Mouse (Mus musculus): Measurements from ENCODE around the gene Fgr. TPM values are rescaled to one million over a fixed set of nuclear protein-coding genes. Genes with fewer than 3 reads are reported as not detected.

The Fgr gene
- total RNA-seq, 2 experiments from 2014 or later, result 0.33 to 0.43 TPM

DNA sequence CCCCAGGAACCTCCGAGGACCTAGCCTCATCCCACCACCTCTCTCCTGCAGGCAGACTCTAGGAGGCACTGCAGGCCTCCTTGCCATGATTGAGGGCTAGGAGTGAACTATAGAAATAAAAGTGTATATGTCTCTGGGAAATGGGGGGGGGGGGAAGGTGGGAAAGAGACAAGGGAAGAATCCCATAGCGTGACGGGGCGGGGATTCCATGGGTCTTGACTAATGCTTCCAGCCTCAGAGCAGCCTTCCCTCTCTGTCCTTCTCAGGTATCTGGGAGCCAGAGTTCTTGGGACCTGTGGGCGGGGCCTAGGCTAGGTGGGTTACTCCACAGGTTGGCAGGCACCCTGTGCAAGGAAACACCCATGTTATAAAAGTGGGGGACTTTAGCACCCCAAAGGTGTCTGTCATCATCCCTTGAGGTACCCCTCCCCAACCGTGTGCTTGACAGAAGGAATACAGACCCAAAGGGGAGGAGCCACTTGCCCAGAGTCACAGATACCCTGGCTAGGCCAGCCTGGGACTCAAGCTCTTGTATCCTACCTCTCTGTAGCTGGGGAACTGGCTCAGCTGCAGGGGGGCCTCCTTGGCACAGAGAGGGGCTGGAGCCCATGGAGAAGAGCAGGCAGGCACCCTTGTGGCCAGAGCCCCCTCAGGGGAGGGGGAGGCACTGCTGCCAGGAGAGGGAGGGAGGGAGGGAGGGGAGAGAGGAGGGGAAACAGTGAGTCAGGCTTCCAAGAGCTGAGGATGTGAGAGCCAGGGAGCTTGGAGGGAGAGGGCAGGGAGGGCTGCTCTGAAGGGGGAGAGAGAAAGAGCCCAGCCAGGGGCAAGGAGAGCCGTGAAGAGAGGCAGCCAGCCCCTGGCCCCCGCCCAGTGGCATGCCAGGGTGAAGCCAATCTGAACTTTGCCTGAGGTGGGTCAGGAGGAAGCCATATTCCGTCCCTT is 42.1 kb downstream of the Fgr start:
- DNase-seq, result no peak

DNA sequence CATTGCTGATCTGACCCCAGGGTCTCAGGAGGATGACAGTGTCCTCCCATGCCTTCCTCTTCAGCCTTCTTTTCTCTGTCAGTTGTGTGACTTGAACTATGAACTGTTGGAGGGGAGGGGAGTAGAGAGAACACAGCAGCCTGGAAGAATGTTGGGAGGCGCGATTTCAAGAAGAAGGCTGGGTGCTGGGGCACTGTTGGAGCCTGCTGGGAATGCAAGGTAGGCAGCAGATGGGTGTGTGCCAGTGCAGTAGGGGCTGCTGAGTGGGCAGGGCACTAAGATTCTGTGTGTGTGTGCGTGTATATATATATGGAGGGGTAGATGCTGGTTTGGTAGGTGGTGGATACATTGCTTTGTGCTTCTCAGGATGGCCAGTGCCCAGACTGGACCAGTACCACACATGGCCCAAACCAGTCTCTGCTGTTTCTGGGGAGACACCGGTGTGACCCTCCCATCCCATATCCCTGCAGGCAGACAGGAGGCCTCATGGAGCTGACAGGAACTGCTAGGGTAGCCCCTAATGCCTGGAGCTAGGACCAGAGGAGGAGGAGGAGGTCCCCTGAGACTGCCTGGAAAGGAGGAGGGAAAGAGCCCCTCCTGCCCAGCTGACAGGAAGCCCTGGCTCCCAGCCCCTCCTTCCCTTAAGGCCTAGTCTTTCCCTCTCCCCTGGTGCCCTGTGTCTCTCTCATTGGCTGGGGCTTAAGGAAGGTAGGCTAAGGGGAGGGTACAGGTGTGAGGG is 43.0 kb downstream of the Fgr start:
- DNase-seq, result peak; percentile 67

DNA sequence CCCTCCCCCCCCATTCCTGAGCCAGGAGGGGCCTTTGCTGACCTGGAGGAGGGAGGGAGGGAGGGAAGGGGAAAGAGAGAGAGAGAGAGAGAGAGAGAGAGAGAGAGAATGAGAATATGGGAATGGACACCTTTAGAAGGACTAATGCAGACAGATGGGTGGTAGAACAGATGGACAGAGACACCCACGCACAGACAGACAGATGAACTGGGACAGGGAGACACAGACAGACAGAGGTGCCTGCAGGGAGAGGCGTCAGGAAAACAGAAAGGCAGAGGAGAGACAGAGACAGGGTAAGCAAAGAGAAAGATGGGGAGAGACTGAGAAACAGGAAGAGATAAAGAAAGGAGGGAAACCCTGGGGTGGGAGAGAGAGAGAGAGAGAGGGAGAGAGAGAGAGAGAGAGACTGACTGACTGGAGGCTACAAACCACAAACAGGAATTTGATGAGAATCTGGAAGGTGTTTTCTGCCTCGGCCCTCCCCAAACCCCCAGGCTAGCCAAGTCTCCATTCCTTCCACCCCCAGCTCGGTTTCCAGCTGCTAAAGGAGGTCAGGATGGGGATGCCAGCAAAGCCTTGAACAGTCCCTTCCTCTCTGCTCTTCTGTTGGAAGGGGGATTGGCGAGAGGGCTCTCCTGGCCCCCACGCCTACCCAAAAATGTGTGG is 43.8 kb downstream of the Fgr start:
- DNase-seq, result no peak

DNA sequence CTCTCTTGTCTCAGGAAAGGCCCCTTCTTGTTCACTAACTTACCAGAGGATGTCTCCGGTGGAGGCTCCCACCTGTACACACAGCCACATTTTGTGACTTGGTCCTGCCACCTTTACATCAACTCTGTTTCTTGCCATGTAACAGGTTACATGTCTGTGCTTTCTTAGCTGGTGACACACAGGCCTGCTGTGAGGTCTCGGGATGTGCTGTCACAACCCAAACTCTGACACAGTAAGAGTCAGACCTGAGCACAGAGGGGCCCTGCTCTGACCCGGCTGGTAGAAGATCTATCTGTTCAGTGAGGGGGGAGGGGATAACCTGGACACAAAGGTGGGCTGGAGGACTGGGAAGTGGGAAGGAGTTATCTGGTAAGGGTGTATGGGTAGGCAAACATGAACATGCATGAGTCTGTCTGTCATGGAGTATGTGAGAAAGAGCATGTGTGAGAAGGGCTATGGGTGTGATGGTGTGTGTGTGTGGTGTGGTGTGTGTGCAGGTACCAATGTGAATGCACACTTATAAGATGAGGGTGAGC is 44.4 kb downstream of the Fgr start:
- no peak for DNase-seq

DNA sequence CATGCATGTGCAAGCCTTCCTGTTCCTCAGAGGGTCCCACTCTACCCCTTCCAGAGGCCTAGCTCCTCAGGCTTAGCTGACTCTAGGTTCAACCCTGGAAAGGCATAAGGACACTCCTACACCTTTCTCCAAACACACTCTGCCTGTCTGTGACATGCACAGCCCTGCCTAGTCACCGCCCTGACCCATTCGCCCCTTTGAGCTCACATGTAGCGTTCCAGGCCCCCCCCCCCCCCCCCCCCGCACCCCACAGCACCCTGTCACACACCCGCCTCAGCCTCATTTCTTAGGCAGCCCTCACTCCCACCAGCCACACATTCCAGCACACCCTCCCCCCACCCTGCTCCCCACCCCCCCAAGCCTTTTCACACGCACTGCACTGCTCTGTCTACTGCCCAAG is 46.8 kb downstream of the Fgr start:
- DNase-seq, result no peak

DNA sequence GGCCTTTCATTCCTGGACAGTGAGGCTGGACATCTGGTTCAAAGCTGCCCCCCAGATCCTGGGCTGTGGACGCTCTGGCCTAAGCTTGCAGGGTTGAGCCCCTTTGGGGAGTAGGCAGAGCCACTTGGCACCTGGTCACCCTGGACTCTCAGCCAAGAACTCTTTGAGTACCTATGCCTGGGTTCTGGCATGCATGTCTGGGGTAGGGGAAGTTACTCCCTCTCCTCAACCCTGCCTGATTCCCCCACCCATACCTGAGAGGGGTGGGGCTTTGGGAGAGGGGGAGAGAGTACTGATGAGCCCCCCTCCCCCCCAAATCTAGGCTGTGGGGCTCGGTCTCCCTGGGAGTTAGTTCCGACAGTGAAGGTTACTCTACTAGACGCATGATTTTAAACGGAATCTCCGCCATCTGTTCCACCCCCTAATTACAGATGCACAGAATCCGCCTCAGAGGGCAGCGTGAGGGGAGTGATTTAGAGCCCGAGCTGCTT is 47.3 kb downstream of the Fgr start:
- DNase-seq, result no peak

DNA sequence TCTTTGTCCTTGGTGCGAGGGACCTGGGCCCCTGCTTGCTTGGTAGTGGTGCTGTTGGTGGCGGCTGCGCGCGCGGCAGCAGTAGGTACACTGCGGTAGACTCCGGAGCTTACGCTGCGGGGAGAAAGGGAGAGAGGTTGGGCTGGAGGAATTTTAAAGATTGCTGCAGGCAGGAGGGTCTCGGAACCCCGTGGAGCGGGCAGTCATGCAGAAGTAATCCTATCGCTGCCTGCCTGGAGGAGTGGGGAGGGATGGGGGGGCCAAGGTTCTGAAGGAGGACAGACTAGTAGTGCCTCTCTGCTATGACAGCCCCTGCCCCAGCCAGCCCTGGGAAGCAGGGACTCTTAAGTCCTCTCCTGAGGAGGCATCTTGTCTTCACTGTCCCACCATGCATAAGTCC is 48.3 kb downstream of the Fgr start:
- DNase-seq, result no peak

DNA sequence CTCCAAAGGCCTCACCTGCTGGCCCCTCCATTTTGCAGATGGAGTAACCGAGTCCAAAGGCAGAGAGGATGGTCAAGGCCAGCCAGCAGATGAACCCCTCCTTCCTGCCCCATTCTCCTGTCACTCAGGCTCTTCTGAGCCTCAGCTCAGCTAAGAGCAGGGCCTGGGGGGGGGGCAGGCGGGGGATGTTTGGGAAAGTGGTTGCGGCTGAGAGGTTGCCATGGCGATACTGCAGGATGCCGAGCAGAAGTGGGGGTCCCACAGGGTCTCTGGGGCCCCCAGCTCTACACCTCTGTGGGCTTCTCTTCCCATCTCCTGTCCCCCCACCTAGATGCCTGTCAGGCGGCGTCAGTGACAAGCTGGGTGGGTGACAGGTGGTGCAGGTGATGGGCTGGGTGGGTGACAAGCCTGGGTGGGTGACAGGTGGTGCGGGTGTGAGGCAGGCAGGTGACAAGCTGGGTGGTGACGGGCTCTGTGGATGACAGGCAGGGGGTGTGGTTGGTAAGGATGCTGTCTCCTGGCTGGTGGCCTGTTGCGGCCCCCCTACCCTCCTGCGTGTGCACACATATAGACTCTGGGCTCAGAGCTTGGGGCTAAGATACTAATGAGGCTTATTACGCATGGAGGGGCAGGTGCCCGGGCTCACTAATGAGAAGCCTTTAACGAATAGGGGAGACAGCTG is 49.2 kb downstream of the Fgr start:
- no peak for DNase-seq

DNA sequence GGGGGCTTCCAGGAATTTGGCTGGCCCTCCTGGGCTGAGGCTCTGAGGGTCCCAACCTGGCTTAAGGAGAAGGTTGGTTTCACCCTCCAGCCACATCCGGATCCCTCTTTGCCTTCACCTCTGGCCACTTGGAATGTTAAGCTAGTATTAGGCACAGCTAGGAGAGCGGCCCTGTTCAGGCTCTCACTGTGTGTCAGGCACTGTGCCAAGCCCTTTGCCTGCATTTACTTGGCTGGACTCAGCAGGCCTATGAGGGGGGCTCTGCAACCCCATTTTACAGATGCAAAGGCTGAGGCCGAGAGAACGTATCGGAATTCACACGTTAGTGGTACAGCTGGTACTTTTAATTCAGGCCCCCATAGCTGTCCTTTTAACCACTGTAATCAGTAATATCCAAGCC is 49.7 kb downstream of the Fgr start:
- no peak for DNase-seq

DNA sequence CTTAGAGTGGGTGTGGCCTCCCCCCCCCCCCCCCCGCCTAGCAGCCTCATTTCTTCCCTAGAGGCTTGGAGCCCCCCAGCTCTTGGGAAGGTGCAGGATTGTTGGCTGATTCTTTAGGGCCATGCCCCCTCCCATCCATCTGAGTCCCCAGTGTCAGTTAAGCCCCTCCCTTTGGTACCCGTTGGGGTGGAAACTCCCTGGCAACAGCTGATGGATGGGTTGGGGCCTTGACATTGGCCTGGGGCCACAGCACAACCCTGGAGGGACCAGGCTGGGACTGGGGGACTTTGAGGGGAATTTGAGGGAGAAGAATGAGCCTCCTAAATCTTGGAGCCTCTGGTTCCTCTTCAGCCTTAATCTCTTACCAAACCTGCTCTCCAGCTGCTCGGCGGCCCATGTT is 50.5 kb downstream of the Fgr start:
- DNase-seq, result no peak

DNA sequence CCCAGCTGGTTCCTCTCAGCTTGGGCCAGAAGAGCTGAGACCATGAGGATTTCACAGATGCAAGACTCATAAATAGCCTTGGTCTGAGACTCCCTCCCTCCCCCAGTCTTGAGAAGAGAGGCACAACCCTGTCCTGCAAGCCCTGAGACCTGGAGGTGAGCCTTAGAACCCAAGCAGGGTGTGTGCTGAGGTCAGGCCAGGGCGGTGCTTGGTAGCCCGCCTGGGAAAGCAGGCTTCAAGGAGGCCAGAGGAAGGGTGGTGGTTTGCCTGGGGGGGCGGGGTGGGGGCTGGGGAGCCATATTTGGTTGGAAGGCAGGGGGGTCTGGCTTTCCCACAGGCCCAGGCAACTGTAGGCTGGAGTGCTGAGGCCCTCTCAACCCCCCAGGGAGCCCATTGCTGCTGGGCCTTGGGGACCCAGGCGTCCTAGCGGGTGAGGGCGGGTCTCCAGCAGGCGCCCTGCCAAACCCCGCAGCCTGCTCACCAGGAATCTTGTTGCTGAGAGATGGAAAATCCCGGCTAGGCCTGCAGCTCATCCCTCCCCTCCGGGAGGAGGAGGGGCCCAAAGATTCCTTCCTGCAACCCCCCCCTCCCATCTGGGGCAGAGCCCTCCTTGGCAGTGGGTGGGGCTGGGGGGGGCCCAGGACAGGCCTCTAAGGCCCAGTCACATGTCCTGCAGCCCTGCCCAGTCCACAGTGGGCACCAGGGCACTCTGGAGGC is 51.2 kb downstream of the Fgr start:
- DNase-seq, result peak; percentile 73

DNA sequence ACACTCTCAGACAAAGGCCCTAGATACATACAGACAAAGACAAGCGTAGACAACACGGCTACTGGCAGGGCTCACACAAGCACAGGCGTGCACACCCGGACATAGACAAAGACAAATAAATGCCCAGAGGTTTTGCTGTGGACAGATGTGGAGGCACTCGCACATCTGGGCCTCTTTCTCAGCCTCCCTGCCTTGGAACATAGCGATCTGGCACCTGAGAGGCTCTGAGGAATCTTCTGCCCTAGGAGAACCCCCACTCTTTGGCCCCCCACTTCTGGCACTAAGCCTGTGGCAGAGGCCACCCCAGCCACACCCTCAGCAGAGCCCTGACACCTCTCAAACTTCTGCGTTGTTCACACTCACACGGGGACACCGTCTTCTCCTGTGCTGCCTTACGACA is 52.4 kb downstream of the Fgr start:
- DNase-seq, result no peak

DNA sequence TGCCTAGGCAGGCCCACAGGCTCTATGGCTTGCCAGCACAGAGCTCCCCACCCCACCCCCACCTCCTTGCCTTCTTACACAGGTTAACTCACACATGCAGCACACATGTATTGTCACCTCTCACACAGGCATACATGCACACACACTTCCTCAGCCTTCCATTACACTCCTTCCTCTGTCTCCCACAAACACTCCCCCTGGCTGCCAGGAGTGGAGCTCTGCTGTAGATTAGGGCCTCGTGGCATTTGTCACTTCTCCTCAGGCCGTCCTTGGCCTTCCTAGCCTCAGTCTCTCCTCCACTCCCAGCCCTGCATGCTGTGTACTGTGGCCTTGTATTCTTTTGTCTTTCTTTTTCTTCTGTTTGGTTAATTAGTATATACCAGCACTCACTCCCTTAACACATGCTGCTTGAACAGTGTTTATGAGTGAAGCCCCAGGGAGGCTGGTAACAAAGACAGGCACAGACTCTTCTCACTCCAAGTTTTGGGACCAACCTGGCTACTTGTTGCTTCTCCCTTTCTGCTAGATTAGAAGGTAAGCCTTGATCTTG is 53.0 kb downstream of the Fgr start:
- no peak for DNase-seq

DNA sequence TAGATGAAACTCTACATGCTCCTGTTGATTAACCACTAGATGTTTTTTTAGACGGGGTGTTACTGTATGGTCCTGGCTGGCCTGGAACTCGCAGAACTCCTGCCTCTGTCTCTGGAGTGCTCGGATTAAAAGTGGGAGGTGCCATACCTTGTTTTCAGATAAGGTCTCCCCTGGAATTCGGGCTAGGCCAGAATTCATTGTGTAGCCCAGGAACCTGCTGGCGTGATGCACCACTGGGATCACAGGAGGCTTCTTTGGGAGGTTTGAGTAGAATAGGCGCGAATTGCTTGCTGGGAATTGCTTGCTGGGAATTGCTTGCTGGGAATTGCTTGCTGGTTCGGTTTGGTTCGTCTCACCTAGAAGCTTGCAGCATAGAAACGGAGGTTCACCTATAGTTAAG is 53.8 kb downstream of the Fgr start:
- no peak for DNase-seq

DNA sequence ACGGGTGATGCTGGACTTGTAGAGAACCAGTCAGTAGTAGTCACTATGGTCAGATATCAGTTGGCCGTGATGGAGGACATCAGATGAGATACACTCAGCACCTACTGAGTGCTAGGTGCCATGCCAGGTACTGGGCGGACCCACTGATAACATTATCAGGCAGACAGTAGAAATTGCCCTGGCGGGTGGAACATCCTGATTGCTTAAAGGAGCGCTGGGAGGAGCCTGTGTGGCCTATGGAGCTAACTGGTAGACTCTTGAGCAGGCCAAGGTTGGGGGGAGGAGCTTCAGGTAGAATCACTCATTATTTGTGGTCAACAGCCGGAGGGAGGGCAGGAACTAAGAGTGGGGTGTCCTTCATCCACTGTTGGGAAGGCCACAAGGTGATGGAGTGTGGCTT is 54.3 kb downstream of the Fgr start:
- DNase-seq, result no peak

DNA sequence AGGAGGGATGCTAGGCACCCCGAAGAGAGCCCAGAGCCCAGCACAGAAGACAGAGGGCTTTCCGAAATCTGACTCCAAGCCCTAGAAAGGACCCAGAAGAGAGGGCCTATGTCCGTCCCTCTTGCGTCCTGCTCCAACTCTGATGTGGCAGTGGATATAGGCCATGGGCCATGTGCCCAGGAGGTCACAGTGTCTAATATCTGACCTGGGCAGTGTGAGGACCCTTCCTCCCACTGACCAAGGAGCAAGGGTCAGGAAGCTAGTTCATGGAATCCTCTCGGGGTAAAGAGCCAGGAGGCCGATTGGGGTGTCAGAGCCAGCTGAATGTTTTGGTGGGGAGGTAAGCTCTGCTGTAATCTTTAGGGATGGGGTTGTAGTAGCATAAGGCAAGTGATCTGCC is 55.0 kb downstream of the Fgr start:
- no peak for DNase-seq

DNA sequence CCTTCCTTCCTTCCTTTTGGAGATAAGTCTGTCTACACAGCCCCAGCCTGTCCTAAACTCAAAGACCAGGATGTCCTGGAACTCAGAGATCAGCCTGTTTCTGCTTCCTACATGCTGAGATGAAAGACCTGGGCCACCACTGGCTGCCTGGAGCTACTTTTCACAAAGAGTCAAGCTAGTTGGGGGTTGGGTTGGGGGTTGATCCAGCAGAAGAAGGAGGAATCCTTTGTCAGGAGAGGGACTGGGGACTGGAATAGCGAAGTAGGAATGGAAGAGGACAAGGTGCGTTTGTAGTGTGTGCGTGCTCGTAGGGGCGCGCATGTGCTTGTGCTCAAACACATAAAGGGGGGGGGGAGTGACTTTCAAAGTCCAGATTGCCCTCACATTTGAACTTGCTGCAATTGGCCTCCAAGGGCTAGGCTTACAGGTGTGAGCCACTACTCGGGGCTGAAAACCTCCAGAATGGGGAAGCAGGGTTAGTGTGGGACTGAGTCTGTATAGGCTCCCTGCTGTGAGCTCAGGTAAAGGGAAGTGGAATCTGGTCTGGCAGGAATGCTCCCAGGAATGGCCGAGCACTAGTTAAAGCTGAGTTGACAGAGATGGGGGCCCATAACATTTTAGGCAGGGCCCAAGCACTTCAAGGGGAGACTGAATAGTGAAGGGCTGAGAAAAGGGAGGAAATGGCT is 58.7 kb downstream of the Fgr start:
- DNase-seq, result no peak

DNA sequence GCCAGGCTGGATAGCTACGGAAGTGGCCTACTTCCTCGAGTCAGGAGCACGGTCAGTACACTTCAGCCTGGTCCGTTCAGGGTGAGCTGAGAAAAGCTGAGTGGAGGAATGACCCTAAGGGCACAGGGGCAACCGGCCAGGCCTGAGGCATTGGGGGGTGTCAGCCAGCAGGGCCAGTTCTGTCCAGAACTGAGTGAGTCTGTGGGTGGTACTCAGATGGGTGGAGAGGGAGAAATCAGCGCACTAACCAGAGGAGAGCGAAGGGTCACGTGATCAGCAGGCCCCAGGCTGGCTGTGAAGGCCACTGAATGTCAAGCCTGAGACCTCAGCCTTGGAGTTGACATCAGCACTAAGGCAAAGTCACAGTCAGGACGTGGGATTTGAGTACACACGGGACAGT is 60.6 kb downstream of the Fgr start:
- DNase-seq, result no peak

DNA sequence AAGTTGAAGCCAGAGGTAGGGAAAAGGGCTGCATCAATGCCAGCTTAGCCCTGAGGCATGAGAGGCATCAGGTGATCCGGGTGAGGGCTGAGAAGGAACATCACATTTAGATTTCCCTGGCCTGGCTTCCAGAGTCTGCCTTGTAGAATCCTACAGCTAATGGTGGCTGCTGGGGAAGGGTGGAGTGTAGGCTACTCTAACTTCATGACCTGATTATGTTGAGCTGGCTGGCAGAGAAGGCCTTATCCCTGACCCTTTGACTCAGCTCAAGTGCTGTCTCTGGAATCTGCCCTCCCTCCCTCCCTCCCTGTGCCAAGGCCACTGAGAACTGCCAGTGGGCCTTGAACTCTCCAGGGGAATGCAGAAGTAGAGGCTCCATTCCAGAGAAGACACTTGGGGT is 61.6 kb downstream of the Fgr start:
- no peak for DNase-seq

DNA sequence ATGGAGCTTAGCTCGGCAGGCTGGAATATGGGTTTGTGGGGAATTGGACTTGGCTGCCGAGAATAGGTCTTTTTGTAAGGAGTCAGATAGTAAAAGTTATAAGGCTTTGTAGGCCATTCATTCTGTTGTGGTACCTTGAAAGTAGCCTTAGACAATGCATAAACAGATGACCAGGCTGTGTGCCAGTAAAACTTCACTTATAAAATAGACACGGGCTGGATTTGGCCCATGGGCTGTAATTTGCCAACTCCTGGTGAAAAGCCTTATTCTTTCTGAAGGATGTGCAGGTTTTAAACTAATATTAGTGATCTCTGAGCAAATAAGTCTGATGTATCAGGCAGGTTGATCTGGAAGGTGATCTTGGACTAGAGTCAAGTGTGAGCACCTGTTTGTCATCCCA is 62.1 kb downstream of the Fgr start:
- no peak for DNase-seq

DNA sequence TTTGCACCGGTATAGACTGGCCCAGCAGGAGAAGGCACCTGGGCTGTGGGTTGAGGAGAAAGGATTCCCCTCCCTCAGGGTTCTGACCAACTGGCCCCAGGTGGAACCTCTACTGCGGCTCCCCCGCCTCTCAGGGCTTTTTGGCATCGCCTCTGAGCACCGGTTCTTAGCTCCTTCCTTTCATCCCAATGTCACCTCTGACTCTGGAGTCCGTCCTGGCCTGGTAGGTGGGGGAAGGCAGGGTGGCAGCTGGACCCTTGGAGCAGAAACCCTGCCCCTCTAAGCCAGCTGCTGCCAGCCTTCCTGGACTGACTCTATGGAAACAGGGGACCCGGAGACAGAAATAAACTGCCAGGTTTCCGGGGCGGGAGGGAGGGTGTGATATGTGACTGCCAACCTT is 63.4 kb downstream of the Fgr start:
- no peak for DNase-seq

Data from heart, postnatal 4 days (tissue).